Mouse (Mus musculus): ENCODE data around the gene Aptx. TPM values are rescaled to one million over a fixed set of nuclear protein-coding genes. Genes with fewer than 3 reads are reported as not detected.

The Aptx gene
- 46.7 and 50.6 TPM in 2 replicates for polyA plus RNA-seq (2015; fragmentation: Nextera tagmentation; extraction: Ambion mirVana)

- H3K27ac ChIP-seq (ENCODE audit: low read length) = peak within 1 kb of the TSS; percentile 99
- H3K4me2 ChIP-seq (ENCODE audit: low read length) = peak within 1 kb of the TSS; percentile 77
- no peaks in the 10 kb centered on the region for H3K36me3 ChIP-seq (ENCODE audit: control insufficient read depth, insufficient read depth, low read length)
- peaks cover 19% of the 10 kb centered on the region for H3K4me1 ChIP-seq (ENCODE audit: control insufficient read depth, insufficient read depth, low read length)
- H3K4me3 ChIP-seq (ENCODE audit: low read depth, low read length) = peak within 1 kb of the TSS; percentile 60
- under 1% methylated on average over 42 of the region's 42 CpGs for WGBS
- no peaks in the 10 kb centered on the region for H3K9me3 ChIP-seq (replicated peaks; ENCODE audit: control insufficient read depth, low read length, poor library complexity, severe bottlenecking)
- H3K27me3 ChIP-seq (ENCODE audit: control insufficient read depth, insufficient read depth, low read depth, low read length) = no peaks in the 10 kb centered on the region
- H3K9ac ChIP-seq (ENCODE audit: low read depth, low read length) = peak within 1 kb of the TSS; percentile 72
- peak; percentile 95 for ATAC-seq
Observed at GRCm38 (mm10) chr4:40702797-40703709, at the start of gene Aptx. Aptx (minus strand) TSS chr4:40703194.

GRCm38 (mm10) chr4:40735351-40735750 lies 32.4 kb upstream of the Aptx start:
- Histone ChIP-seq H3K9ac (ENCODE audit: low read depth, low read length) (no peak overlapping the region), H3K27me3 (ENCODE audit: control insufficient read depth, insufficient read depth, low read depth, low read length) (no peaks in the 10 kb centered on the region), H3K27ac (ENCODE audit: low read length) (no peak overlapping the region), H3K4me3 (ENCODE audit: low read depth, low read length) (no peak overlapping the region), H3K9me3 (replicated peaks; ENCODE audit: control insufficient read depth, low read length, poor library complexity, severe bottlenecking) (no peaks in the 10 kb centered on the region), H3K4me2 (ENCODE audit: low read length) (no peak overlapping the region), H3K4me1 (ENCODE audit: control insufficient read depth, insufficient read depth, low read length) (no peaks in the 10 kb centered on the region), H3K36me3 (ENCODE audit: control insufficient read depth, insufficient read depth, low read length) (peaks cover 43% of the 10 kb centered on the region)
- WGBS = 71% methylated on average over 1 of the region's 1 CpGs
- no peak for ATAC-seq

- Histone ChIP-seq H3K4me2 (ENCODE audit: low read length) (no peak overlapping the region), H3K27ac (ENCODE audit: low read length) (no peak overlapping the region), H3K9me3 (replicated peaks; ENCODE audit: control insufficient read depth, low read length, poor library complexity, severe bottlenecking) (no peaks in the 10 kb centered on the region), H3K4me1 (ENCODE audit: control insufficient read depth, insufficient read depth, low read length) (peaks cover 15% of the 10 kb centered on the region), H3K9ac (ENCODE audit: low read depth, low read length) (no peak overlapping the region), H3K27me3 (ENCODE audit: control insufficient read depth, insufficient read depth, low read depth, low read length) (no peaks in the 10 kb centered on the region), H3K4me3 (ENCODE audit: low read depth, low read length) (no peak overlapping the region), H3K36me3 (ENCODE audit: control insufficient read depth, insufficient read depth, low read length) (peaks cover 48% of the 10 kb centered on the region)
- ATAC-seq = no peak
Observed at GRCm38 (mm10) chr4:40731262-40731661, 28.3 kb upstream of the Aptx start.

- Histone ChIP-seq H3K4me1 (ENCODE audit: control insufficient read depth, insufficient read depth, low read length) (peaks cover 43% of the 10 kb centered on the region), H3K9ac (ENCODE audit: low read depth, low read length) (no peak overlapping the region), H3K27ac (ENCODE audit: low read length) (no peak overlapping the region), H3K9me3 (replicated peaks; ENCODE audit: control insufficient read depth, low read length, poor library complexity, severe bottlenecking) (no peaks in the 10 kb centered on the region), H3K36me3 (ENCODE audit: control insufficient read depth, insufficient read depth, low read length) (peaks cover 34% of the 10 kb centered on the region), H3K4me3 (ENCODE audit: low read depth, low read length) (no peak overlapping the region), H3K4me2 (ENCODE audit: low read length) (no peak overlapping the region), H3K27me3 (ENCODE audit: control insufficient read depth, insufficient read depth, low read depth, low read length) (no peaks in the 10 kb centered on the region)
- ATAC-seq = no peak
- 76% methylated on average over 1 of the region's 1 CpGs for WGBS
Observed at GRCm38 (mm10) chr4:40727247-40727646, 24.3 kb upstream of the Aptx start.

GRCm38 (mm10) chr4:40725554-40725953 lies 22.6 kb upstream of the Aptx start:
- Histone ChIP-seq H3K36me3 (ENCODE audit: control insufficient read depth, insufficient read depth, low read length) (peaks cover 22% of the 10 kb centered on the region), H3K27ac (ENCODE audit: low read length) (no peak overlapping the region), H3K4me3 (ENCODE audit: low read depth, low read length) (no peak overlapping the region), H3K9ac (ENCODE audit: low read depth, low read length) (no peak overlapping the region), H3K4me2 (ENCODE audit: low read length) (no peak overlapping the region), H3K27me3 (ENCODE audit: control insufficient read depth, insufficient read depth, low read depth, low read length) (no peaks in the 10 kb centered on the region), H3K4me1 (ENCODE audit: control insufficient read depth, insufficient read depth, low read length) (peaks cover 51% of the 10 kb centered on the region), H3K9me3 (replicated peaks; ENCODE audit: control insufficient read depth, low read length, poor library complexity, severe bottlenecking) (no peaks in the 10 kb centered on the region)
- ATAC-seq = no peak

- ATAC-seq = no peak
- 83% methylated on average over 7 of the region's 7 CpGs for WGBS
- H3K27ac ChIP-seq (ENCODE audit: low read length) = no peak overlapping the region
- H3K4me1 ChIP-seq (ENCODE audit: control insufficient read depth, insufficient read depth, low read length) = peaks cover 51% of the 10 kb centered on the region
- no peaks in the 10 kb centered on the region for H3K27me3 ChIP-seq (ENCODE audit: control insufficient read depth, insufficient read depth, low read depth, low read length)
- H3K36me3 ChIP-seq (ENCODE audit: control insufficient read depth, insufficient read depth, low read length) = peaks cover 19% of the 10 kb centered on the region
- no peak overlapping the region for H3K9ac ChIP-seq (ENCODE audit: low read depth, low read length)
- H3K9me3 ChIP-seq (replicated peaks; ENCODE audit: control insufficient read depth, low read length, poor library complexity, severe bottlenecking) = no peaks in the 10 kb centered on the region
- H3K4me2 ChIP-seq (ENCODE audit: low read length) = peak overlapping the region; percentile 74
- peak overlapping the region; percentile 12; the same call in 1 of the 2 replicates for H3K4me3 ChIP-seq (ENCODE audit: low read depth, low read length)
Observed at GRCm38 (mm10) chr4:40725141-40725540, 22.1 kb upstream of the Aptx start.

GRCm38 (mm10) chr4:40722687-40723460 lies 19.9 kb upstream of the Aptx start:
- H3K9me3 ChIP-seq (replicated peaks; ENCODE audit: control insufficient read depth, low read length, poor library complexity, severe bottlenecking) = no peaks in the 10 kb centered on the region
- no peaks in the 10 kb centered on the region for H3K27me3 ChIP-seq (ENCODE audit: control insufficient read depth, insufficient read depth, low read depth, low read length)
- H3K4me2 ChIP-seq (ENCODE audit: low read length) = peak overlapping the region; percentile 74
- H3K4me1 ChIP-seq (ENCODE audit: control insufficient read depth, insufficient read depth, low read length) = peaks cover 48% of the 10 kb centered on the region
- 1% methylated on average over 32 of the region's 62 CpGs for WGBS
- H3K4me3 ChIP-seq (ENCODE audit: low read depth, low read length) = peak overlapping the region; percentile 88
- peak overlapping the region; percentile 99 for H3K27ac ChIP-seq (ENCODE audit: low read length)
- peak overlapping the region; percentile 89 for H3K9ac ChIP-seq (ENCODE audit: low read depth, low read length)
- H3K36me3 ChIP-seq (ENCODE audit: control insufficient read depth, insufficient read depth, low read length) = peaks cover 10% of the 10 kb centered on the region
- peak; percentile 96 for ATAC-seq

GRCm38 (mm10) chr4:40722011-40722666 lies 19.1 kb upstream of the Aptx start, which contains the start of gene Dnaja1:
Dnaja1 (plus strand) TSS chr4:40722150.
- Histone ChIP-seq H3K9ac (ENCODE audit: low read depth, low read length) (peak within 1 kb of the TSS; percentile 89), H3K27ac (ENCODE audit: low read length) (peak within 1 kb of the TSS; percentile 99), H3K9me3 (replicated peaks; ENCODE audit: control insufficient read depth, low read length, poor library complexity, severe bottlenecking) (no peaks in the 10 kb centered on the region), H3K4me3 (ENCODE audit: low read depth, low read length) (peak within 1 kb of the TSS; percentile 88), H3K36me3 (ENCODE audit: control insufficient read depth, insufficient read depth, low read length) (peaks cover 6% of the 10 kb centered on the region; the same call in 1 of the 2 replicates), H3K4me1 (ENCODE audit: control insufficient read depth, insufficient read depth, low read length) (peaks cover 43% of the 10 kb centered on the region), H3K4me2 (ENCODE audit: low read length) (peak within 1 kb of the TSS; percentile 74), H3K27me3 (ENCODE audit: control insufficient read depth, insufficient read depth, low read depth, low read length) (no peaks in the 10 kb centered on the region)
- peak; percentile 95 for ATAC-seq
- WGBS = under 1% methylated on average over 45 of the region's 54 CpGs

Measured in midbrain, embryonic 16.5 days (tissue).